Mouse (Mus musculus) testis, postnatal 10 days (tissue): ENCODE results near the gene Acaca.
"Not testable (repeated sequence)": the region's sequence is repeated elsewhere in the genome, so short reads cannot be mapped to it uniquely, and the experiment has no call there.

Experiments
- DNase-seq: peaks from one replicate; pipeline ENCODE4 v3.0.0; 2021; ENCODE audit warnings: low spot score

The Acaca gene

DNA sequence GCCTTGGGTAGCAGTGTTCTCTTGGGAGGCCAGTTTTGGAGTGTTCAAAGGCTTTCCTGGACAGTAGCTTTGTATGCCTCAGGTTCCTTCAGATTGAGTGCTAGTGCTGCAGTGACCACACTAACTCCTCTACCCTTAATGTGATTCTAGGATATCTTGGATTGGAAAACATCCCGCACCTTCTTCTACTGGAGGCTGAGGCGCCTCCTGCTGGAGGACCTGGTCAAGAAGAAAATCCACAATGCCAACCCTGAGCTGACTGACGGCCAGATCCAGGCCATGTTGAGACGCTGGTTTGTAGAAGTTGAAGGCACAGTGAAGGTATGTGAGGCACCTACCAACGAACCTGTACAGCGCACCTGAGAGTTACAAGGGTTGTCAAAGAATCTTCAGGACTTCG lies 262.6 kb downstream of the Acaca start:
- not testable (repeated sequence) for DNase-seq

DNA sequence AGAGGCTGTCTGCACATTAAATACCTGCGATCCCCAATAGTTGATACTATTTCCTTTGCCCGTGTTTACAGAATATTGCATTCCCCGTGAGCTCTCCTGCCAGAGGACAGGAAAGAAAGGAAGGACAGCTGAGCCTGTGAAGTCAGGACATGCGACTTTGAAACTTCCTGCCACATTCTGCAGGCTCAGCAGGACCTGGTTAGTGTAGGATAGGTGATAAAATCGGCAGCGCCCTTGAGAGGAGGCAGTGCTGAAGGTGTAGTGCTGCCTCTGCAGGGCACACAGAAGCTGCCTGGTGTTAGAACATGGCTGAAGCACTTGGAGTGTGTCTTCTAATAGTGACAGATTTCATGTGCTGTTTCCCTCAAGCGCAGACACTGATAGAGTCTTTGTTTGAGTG lies 264.1 kb downstream of the Acaca start:
- DNase-seq, result no peak

DNA sequence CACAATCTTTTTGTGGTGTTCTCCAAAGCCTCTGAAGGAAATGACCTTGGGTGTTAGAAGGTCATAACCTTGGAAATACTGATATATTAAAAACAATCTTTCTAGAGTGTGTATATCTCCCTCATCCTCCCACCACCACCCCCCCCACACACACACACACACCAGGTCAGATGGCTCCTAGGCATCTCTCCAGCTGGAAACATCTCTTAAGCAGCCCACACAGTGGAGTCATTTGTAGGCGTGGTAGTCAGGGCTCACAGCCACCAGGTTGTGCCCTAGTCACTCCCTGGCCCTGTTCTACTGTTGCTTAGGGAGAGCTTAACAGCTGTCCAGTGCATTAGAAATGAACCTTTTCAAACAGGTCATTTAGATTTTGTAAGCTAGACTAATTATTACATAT lies 265.5 kb downstream of the Acaca start:
- DNase-seq, result peak; percentile 64

DNA sequence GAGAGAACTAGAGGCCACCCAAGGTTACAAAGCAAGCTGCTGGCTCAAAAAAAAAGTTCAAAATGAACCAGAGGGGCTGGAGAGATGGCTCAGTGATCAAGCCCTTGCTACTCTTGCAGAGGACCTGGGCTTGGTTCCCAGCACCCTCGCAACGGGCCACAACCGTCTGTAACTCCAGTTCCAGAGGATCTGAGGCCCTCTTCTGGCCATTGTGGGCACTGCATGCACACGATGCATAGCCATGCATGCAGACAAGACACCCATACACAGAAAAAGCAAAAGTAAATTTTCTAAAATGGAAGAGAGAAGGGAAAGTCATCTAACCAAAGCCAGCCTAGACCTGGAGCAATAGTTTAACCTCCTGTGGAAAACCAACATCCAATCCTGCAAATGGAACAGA lies 277.3 kb downstream of the Acaca start:
- peak; percentile 55 for DNase-seq

DNA sequence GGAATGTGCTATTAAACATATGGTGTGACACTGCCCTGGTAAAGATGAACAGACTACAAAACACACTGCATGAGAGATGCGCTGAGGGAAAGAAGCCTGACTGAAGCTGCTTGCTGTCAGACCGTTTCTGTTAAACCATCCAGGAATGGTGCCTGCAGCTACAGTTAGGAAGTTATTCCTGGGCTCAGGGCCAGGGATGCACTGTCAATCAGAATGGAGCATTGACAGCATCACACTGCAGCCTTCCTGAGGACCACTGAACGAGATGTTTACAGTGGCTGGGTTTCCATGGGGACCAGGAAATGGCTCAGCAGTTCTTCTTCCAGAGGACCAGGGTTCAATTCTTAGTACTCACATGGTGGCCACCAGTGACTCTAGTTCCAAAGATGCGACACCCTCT lies 280.9 kb downstream of the Acaca start:
- no peak for DNase-seq

DNA sequence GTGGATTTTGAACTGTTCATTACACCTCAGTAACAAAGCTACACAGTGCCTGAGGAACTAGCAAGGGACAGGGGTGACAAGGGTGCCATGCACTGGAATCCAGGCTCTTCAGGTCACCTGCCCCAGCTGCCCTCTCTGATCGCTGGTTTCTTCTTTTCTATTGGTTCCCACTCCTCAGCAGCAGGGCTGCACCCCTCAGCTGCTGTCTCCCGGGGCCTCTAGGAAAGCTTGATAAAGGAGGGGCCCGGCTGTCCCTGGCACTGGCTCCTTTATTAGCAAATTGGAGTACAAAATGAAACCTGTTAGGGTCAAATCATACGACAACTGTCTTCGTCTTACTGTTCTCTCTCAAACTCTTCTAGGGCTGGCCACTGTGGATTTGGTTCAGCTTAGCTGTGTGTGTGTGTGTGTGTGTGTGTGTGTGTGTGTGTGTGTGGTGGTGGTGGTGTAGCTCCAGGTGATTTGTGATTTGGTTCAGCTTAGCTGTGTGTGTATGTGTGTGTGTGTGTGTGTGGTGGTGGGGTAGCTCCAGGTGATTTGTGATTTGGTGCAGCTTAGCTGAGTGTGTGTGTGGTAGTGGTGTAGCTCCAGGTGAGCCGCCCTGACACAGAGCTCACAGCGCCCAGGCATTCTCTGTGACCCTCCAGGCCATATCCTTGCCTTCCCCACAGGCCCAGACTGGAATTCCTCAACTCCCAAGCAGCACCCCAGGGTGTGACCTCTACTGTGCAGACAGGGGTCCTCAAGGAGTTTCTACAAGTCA lies 281.6 kb downstream of the Acaca start:
- DNase-seq, result no peak

DNA sequence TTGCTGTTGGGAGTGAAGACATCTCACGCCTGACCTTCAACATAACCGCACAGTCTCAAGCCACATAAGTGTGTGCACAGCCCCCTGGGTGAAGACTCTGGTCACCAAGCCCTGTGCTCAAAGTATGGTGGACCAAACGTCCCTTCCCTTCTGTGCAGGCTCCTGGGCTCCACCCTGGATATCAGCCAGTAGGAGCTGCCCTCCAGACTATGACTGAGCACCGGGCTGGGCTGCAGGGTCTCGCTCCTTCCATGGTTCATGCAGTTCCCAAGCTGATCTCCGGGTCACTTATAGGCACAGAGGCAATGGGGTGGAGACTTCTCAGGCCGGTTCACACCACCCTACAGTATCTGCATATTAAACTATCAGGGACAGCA lies 282.2 kb downstream of the Acaca start:
- no peak for DNase-seq

DNA sequence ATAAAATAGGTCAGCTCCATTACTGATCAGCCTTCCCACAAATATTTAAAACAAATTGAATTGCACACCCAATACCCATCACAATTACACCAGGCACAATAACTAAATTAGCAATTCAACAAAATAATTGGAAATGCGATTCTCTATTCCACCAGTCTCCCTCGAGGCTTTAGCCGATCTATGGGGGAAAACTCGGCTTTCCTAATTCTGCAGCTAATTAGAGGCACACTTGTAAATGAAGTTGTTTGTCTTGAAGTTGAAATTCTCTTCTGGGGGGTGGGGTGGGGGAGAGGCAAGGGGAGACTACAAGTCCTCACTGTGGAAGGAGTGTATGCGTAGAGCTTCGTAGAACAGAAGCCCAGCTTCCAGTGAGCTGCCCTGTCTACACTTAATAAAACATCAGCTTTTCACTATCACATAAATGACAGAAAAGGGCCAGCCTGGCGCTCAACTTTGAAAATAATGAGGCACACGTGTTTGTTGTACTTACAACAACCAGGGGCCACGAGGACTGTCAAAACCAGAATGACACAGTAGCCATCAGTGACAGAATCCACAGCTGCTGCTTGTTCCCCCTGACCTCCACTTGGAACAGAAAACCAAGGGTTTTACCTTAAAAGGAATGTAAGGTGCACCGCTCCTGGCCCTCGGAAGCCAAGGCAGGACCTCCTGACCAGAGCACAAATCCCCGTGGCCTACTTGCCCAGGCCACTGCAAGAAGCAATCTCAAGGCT lies 282.9 kb downstream of the Acaca start:
- no peak for DNase-seq

DNA sequence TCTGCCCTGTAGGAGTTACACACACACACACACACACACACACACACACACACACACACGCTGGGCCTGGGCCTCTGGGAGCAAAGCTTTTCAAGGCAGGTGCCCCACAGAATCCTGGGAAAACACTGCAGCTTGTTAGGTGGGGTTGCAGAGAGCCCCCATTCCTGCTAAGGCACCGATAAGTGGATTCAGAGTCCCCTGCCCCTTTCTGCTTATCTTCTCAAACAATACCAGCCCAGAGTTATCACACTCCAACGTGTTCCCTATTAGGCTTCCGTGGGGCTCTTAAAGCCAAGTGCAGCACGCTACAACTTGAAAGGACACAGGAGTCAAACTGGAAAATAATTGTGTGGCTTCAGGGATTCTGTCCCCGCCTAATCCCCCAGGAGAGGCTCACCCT lies 283.6 kb downstream of the Acaca start:
- no peak for DNase-seq

DNA sequence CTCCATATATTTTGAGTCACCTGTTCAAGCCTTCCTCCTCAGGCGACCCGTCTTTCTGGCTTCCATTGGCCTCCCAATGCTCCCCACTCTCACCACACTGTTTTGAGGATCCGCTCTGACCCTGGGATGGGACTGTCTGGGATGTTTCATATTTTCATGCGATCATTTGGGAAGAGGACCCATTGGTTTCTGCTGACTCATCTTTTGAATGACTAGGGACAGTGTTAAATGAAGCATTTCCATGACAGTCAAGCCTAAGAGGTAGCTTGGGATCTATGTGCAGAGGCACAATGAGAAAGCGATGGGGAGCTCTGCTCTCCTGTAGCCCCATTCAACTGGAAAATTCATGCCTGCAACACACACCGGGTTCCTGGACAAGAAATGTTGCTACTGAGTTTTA lies 291.3 kb downstream of the Acaca start:
- DNase-seq, result no peak

DNA sequence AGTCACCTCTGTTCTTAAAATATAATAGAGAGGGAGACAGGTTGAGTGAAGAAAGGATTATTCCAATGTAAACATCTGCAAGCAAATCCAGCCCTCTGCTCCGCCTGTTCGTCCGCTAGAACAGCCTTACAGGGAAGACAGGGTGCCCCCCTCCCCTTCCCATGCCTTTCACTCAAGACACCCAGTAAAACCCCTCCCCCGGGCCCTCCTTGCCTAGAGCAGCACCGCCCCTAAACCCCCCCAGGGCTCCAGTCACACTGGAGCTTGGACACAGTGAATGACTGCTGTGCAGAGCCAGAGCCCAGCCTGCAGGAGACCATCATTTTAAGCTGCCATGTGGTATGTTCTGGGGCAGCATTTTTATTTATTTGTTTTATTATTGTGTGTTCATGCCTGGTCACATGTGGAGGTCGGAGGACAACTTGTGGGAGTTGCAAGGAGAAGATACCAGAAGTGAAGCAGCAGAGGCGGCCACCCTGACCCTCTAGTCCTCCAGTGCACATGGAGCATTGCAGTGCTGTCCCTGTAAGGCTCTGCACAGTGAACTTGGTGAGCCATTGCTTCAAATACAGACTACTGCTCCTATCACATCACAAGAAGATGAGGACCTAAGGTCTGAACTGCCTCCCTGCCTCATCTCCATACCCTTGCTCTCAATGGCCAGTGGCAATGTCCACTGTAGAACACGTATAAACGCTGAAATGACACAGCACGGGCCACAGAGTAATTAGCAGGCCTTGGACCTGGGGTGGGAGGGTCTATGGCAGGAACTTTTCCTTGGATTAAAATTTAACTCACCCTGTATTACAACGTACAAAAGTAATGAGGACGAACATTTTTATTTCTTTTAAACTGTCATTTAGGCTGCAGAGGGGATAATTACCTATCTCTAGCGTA lies 296.5 kb downstream of the Acaca start:
- no peak for DNase-seq

DNA sequence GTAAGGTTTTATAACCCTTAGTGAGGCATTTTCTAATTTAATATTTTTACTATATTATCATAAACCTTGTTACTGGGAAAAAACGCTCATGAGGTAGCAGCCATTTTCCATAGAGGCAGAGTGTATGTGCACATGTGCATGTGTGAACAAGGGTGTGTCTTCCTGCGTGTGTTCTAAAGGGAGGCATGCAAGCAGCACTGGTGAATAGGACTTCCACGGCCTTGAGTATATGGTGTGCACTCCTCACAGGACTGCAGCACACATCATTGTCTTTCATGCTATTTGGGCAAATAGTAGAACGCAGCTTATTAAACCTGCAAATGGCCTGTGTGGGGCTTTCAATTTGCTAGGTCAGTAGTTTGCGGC lies 297.1 kb downstream of the Acaca start:
- DNase-seq, result no peak

DNA sequence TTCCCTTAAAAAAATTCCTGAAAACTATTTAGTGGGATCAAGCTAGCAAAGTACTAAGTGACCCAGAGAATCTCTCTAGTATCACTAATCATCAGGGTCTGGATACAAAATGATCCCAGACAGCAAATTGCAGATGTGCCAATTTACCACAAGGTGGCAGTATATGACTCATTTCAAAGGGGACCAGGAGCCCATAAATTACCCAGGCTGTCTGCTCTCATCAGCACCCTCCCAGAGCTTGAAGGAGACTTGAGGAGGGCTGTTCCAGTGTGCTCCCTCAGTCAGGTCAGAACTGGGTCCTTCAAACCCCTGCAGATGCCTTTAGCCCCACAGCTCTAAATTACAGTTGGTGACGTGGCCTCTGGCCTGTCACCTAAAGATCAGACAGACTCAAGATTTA lies 300.1 kb downstream of the Acaca start:
- no peak for DNase-seq

DNA sequence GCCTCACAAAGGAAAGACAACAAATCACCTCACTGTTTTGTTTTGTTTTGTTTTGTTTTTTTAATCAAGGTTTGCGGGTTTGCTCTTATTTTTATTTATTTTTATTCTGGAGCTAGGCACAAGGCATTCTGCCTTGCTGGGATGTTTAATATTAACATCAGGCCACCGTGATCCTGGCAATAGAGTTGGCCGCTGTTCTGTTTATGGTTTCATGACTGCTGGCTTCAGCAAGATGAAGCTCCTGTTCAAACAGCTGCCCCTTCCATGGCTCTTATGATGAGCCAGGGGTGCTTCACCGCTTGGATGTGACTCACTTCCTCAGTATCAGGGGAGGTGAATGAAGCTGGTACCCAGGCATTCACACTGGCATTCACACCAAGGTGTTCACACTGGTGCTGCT lies 300.9 kb downstream of the Acaca start:
- DNase-seq, result no peak

DNA sequence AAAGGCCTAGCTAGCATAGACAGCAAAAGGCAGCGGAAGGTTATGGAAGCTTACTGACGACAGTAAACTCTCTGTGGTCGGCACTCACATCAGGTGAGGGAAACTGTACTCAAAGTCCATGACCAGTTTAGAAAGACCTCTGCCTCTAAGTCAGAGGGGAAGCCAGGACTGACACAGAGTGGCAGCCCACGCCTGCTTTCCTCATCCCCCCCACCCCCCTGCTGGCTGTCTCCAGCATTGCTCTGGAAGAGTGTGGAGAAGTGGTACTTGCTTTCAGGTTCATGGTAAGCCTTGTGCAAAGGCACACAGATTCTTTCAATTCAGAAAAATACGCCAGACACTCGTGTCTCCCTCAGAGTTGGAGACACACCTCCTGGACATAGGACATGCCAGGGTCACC lies 305.4 kb downstream of the Acaca start:
- DNase-seq, result no peak

DNA sequence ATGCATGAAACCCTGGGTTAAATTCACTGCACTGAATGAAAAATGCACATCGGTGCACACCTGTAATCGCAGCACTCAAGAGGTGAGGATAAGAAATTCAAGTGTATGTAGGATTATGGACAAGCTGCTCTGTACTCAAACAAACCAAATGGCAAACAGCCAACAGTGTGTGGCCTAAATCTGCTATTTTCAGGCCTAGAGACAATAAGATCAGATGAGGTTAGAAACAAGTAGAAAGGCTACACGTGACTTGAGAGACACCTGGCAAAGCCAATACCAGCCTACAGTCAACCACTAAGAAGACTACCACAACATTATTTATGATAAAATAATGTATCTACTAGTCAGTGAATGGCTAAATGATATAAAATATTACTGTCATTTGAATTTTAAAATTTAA lies 310.9 kb downstream of the Acaca start:
- DNase-seq, result no peak

DNA sequence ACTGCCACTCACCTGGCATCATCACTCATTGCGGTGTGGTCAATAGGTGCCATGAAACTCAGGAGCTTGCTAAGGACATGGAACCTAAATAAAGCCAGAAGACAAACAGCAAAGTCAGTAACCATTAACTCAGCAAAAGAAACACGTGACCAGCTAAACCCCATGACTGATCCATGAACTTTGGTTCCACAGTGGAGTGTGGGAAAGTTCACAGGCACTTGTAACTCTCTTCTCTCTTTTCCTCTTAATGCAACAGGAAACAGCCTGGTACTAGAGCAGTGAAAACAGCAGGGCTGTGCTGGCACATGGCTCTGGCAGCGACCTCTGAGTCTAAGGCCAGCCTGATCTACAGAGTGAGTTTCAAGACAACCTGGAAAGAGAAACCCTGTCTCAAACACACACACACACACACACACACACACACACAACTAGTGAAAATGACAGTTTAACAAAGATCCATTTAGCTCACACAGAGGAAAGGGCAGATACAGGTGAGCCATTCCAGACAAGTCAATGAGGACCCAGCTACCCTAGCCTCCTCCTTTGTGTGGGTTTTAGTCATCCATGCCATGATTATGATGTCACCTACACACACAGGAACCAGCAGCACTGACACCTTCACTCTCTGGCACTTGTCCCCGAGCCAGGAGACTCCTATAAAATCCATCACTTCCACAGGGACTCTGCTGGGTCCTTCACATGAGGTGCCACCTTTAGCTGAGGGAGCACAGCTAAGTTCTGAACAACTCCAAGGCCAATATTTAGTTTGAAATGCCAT lies 313.3 kb downstream of the Acaca start:
- DNase-seq, result no peak
